Mouse (Mus musculus) spleen, postnatal 36 days (tissue): ENCODE results near the gene Mgat1.
"Not testable (repeated sequence)": the region's sequence is repeated elsewhere in the genome, so short reads cannot be mapped to it uniquely, and the experiment has no call there.

Experiments
- DNase-seq, 2 experiments: peaks; one replicate each; pipeline ENCODE4 v3.0.0; 2022; ENCODE audit warnings: low spot score in 2 of 2, mixed read lengths in 1 of 2

Gene Mgat1

DNA sequence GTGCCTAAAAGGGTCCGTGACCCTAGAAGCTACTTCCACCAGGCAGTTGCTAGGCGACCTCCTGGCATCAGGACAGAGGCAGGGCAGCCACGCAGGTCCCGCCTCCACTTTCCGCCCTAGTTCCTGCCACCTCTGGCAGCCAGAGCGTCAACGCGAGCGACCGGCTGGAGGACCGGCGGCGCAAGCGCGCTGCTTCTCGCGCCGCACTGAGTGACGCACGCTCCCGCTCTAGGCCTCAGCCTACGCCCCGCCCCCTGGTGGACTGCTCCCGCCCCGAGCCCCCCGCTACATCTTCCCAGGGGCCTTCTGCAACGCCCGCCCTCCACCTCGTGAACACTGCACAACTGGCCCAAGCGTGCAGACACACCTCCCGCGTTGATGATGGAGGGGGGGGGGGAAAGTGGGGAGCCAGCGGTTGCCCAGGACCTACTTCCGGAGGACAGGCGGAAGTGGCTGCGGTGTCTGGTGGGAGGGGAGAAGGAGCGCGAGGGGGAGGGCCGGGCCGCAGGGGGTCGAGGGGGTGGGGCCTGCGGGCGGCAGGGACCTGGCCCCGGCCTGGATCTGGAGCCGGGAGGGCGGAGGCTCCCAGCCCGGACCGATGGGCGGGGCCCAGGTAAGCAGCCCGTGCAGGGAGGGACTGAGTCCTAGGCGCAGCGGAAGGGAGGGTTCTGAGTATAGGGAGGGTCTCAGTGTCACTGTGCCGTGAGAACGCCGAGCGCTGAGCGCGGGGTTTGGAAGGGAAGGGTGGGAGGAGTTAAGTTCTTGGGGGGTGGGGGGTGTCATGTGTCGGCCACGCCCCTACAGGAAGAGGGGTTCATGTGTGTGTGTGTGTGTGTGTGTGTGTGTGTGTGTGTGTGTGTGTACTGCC lies at the start of gene Mgat1:
Gene Mgat1, plus strand, starts transcription at position 465 of the 868 bp plus-strand sequence.
- DNase-seq: peak; percentile 95 to 96

GRCm38 (mm10) chr11:49194771-49195170 lies 49.2 kb upstream of the Mgat1 start:
- not testable (repeated sequence) for DNase-seq

DNA sequence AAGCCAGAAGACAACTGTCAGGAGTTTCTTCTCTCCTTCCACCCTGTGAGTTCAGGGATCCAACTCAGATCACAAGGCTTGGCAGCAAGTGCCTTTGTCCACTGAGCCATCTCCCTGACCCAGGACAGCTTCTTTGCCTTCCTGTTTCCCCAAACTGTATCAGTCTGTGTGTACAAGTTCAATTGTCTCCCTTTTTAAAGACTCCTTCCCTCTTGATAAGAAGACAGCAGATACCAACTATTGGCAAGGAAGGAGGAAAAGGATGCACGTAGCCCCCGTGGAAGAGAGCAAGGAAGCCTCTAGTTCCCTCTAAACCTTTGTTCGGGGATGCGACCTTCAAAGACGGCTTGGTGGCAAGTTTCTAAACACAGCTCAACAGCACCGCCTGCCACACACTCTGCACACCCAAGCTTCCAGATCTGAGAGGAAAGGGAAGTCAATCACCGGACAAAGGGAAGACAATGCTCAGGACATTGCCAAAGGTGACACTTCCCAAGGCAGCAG lies 48.1 kb upstream of the Mgat1 start:
- no peak for DNase-seq

- no peak for DNase-seq
Observed at GRCm38 (mm10) chr11:49200666-49201065, 43.3 kb upstream of the Mgat1 start.

GRCm38 (mm10) chr11:49201142-49201541 lies 42.8 kb upstream of the Mgat1 start:
- no peak for DNase-seq

DNA sequence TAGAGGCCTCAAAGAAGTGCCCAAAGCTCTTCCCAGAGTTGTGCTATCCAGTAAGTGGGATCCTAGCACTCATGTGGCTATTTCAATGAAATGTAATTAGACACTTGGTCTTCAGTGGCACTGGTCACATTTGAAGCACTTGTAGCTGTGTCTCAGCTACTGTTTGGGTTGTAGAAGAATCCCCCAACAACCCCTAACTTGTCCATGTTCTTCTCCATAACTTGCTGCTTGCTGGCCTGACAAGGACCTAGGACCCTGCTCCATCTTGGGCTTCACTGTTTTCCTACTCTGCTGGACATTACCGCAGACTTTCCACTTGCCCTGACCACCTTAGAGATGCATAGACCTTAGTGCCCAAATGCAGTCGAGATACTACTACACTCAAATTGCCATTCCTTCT lies 41.9 kb upstream of the Mgat1 start:
- DNase-seq: no peak

DNA sequence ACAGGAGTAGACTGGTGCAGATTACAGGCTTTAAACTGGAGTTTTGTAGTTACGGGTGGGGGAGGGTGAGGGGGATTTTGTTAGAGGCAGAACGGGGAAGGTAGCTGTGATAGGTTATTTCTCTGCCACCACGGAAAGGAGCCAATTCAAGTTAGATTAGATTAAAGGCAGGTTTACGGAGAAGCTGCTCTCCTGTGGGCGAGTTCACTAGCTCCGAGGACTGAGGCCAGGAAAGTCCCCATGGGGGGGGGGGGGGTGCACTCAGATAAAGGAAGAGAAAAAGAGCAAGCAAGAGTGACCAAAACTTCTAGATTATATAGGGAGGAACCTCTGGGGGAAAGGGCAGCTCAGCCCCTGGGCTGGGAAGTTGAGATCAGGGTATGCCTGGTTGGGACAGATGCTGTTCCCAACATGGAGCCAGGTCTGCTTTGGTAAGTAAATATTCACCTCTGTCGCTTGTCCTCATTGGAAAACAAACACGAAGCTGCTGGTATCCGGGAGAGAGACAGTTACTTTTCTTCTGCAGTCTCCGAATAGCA lies 41.4 kb upstream of the Mgat1 start:
- peak; percentile 18 to 30 for DNase-seq

DNA sequence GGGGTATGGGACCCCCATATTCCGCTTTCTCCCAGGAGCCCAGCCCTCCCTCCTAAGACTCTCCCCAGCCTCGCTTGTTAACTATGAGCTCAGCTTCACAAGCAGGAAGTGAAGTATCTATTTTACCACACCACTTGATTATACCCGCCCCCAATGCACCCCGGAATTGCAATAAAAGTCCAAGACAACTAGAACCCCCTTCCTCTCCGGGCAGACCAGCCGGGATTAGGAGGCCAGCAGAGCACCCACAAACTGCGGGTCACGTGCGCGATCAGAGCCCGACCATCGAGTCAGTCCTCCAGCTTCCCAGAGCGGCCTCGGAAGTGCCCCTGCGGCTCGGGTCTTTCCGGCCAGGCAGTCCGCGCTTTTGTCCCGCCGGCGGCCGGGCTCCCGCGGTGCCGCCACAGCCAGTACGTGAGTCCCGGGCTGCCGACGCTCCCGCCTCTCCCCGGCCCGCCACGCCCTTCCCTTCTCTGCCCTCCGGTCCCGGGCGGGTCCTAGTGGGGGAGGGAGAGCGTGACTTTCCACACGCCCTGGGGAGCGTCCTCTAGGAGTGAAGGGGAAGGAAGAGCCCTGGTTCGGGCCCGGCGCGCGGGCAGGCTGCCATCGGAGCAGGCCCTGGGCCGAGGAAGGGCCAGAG lies 40.7 kb upstream of the Mgat1 start, which contains the start of gene Zfp62:
Gene Zfp62, plus strand, starts transcription at position 164 of the 640 bp plus-strand sequence.
- peak; percentile 91 to 93 for DNase-seq

DNA sequence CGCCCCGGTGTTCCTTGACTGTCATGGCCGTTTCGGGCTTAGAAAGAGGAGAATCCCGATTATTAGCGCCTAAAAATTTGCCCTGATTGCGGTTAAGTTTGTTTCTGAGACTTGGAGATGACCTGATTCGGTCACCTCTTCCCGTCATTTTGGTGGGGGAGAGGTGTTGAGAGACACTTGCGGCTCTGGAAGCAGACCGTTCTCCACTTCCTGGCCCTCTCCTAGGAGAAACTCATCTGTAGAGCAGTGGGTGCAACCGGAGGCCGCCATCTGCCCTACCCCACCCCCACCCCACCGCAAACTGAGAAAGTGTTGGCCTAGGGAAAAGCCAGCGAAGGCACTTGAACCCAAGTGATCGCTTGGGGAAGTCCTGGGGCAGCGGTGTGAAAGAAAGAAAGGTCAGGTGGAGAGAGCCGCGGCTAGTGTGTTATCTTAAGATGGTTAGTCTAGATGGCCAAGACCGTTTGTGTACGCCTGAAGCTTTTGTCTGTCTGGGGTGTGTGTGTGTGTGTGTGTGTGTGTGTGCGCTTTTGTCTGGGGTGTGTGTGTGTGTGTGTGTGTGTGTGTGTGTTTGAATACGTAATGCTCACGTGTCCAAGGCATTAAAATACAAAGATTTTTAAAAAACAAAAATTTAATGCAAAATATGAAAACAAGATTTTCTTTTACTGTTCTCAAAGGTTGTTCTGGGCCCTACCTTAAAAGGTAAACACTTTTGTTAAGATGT lies 40.1 kb upstream of the Mgat1 start:
- DNase-seq: peak; percentile 21 to 52

GRCm38 (mm10) chr11:49205080-49205590 lies 38.9 kb upstream of the Mgat1 start:
- DNase-seq: no peak

DNA sequence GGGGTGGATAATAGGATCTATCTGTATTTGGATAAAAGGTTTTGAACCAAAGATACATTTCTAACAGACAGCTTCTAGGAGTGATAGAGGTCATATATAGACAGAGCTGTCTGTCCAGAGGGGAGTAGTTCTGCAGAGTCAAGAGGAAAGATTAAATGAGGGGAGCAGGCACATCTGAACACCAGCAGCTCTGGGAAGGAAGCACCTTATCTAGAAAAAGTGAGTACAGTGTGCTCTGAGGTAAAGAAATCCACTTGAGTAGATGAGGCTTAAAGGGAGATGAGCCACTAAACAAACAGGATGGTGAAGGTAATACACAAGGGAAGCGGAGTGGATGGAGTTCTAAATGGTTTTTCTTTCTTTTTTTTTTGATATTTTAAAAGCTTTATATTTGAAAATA lies 36.5 kb upstream of the Mgat1 start:
- DNase-seq: no peak

DNA sequence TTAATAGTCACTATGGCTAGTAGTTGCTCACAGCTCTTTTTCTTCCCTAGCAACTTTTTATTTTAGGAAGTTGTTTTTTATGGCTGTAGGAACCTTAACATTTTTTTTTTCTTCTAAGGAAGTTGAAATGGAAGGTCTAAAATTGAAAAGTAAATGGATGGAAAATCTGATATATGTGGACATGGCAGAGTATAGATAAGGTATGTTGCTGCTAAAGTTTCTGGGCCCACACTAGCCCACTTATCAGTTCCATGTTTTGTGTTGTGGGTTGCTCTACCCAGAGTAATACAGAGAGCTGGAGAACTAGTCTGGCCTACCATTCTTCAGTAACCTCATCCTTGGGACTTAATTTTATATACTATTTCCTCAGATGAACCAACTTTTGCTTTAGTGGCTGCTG lies 31.4 kb upstream of the Mgat1 start:
- no peak for DNase-seq

DNA sequence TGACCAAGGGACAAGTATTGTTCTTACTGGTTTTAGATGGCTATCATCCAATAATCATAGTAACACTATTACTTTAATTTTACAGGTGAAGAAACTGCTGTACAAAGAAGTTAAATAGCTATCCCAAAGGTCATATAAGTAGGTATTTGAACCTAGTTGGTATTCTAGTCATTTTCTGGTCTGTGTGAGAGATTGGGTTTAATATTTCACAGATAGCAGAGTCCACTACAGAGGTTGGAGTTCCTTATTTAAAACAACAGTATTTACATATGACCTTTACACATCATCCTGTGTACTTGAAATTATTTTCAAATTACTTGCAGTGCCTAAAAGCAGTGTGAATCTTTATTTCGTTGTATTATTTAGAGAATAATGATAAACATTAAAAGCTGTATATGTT lies 30.5 kb upstream of the Mgat1 start:
- DNase-seq: no peak

DNA sequence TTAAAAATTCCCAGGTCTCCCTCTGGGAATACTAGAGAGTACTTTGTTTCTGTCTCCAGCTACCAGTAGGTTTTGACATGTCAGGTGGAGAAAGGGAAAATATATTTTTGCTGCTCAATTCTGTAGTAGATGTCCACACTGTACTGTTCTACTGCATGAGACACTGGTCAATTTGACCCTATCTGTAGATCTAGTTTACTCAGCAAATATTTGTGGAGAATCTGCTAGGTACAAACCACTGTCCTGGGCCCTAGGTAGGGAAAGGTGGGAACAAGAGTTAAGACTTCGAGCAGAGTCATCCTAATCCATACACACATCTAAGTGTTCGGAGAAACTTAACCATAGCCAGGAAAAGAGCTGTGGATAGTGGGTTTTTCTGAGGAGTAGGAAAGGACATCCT lies 24.7 kb upstream of the Mgat1 start:
- no peak for DNase-seq

DNA sequence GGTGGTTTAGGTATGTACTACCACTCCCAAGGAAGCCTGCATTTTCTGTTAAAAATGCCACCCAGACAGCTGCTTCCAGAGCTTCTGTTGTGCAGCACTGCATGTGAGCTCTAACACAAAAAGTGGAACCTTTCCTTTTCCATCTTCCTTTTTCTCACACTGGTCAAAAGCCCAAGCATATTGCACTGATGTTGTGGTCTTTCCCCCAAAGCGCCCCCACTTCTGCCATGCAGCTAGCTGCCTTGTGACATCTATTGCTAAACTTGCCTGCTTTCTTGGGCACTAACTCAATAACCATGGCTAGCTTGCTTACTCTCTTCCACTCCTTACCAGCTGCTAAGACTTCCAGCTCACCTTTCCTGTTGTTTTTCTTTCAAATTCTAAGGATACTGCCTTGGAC lies 19.5 kb upstream of the Mgat1 start:
- DNase-seq: no peak

DNA sequence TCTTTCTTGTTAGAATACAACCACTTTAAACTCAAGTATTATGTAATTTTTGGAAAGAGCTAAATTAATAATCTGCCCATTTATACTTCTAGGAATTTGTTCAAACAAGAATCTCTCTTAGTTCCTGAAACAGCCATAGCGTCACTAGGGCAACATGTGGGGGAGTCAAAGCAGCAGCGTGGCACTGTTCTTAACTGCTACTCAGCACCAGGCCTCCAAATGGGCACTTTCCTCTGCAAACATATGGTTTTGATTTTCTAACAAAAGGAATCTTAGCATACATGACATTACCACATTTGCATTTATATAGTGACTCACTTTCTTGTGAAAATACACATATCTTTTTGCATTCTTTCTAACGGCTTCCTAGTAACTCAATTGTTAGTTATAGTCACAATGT lies 11.2 kb upstream of the Mgat1 start:
- no peak for DNase-seq

- no peak for DNase-seq
Observed at GRCm38 (mm10) chr11:49235459-49236207, 8.4 kb upstream of the Mgat1 start.

GRCm38 (mm10) chr11:49236891-49237290 lies 7.1 kb upstream of the Mgat1 start:
- no peak for DNase-seq

GRCm38 (mm10) chr11:49237532-49237931 lies 6.5 kb upstream of the Mgat1 start:
- DNase-seq: no peak

GRCm38 (mm10) chr11:49240310-49240709 lies 3.7 kb upstream of the Mgat1 start:
- no peak for DNase-seq

GRCm38 (mm10) chr11:49240874-49241273 lies 3.1 kb upstream of the Mgat1 start:
- no peak for DNase-seq
